Mouse (Mus musculus): Measurements from ENCODE around the gene Egfr. TPM values are rescaled to one million over a fixed set of nuclear protein-coding genes. Genes with fewer than 3 reads are reported as not detected.

Gene Egfr
- total RNA-seq, 2 experiments from 2014 or later, result 10.7 to 14.0 TPM

DNA sequence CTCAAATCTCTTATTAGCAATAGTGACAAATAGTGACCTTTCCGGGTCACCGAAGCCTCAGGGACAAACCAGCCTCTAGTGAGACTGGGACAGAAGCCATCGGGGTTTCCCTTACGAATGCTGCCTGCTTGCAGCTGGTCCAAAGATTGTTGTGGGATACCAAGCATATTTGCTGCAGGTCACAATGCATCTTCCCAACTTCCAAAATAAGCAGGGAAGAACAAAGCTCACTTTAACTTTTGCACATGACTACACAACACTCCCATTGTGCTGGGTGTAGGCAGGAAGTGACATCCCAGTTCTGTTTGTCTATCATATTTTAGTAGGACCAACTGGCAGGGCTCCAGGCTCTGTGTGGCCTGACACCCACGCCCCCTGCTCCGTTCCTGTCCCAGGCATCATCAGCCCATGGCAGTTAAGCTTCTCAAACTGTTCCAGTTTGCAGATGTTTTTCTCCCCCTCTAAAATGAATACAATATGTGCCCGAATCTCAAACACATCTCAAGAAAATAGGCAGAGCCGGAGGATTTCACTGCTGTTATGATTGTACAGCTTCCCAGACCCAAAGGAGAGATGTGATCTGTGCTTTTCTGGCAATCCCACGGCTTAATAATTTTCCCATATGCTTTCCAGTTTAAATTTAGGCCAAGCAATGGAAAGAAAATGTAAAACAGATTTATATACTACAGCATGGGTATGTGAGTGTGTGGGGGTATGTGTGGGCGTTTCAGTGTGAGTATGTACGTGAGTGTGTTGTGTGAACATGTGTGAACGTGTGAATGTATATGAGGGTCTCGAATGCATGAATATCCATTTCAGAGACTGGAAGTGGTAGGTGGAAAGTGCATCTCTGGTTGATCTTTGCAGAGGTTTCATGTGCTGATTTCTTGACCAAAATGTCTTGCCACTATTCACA is 143.7 kb downstream of the Egfr start:
- DNase-seq (ENCODE audit: low spot score), result peak; percentile 37

DNA sequence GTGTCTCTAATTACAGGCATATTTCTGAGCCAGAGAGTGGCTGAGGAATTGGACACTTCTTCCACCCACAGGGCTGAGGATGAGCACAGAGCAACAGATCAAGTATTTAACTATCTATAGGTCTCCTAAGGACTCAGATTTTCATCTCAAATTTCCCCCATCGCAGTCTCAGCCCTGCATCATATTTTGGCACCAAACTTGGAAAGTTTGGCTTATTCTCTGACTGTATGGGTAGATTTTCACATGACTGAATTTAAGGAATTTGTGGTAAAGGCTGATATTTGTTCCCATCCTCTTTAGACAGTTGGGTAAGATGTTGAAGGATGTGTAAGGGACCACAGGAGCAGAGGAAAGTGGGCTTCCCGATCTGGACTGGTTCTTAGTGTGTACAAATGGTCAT is 145.7 kb downstream of the Egfr start:
- DNase-seq (ENCODE audit: low spot score), result no peak

DNA sequence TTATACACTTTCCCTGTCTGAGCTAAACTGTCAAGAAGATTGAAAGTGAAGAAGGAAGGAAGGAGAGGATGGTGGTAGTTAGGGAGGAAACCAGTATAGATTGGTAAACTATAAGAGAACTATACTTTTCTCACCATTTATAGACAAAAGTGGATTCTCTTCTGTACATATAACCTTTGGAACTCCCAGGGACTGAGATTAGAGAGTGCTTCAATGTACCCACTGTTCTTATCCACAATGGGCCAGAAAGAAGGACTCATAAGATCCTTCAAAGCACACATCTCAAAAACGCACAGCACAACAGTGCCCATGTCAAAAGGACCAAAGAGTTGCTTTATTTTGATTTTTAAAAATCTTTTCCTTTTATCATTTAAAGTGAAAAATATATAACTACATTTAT is 148.2 kb downstream of the Egfr start:
- DNase-seq (ENCODE audit: low spot score), result no peak

DNA sequence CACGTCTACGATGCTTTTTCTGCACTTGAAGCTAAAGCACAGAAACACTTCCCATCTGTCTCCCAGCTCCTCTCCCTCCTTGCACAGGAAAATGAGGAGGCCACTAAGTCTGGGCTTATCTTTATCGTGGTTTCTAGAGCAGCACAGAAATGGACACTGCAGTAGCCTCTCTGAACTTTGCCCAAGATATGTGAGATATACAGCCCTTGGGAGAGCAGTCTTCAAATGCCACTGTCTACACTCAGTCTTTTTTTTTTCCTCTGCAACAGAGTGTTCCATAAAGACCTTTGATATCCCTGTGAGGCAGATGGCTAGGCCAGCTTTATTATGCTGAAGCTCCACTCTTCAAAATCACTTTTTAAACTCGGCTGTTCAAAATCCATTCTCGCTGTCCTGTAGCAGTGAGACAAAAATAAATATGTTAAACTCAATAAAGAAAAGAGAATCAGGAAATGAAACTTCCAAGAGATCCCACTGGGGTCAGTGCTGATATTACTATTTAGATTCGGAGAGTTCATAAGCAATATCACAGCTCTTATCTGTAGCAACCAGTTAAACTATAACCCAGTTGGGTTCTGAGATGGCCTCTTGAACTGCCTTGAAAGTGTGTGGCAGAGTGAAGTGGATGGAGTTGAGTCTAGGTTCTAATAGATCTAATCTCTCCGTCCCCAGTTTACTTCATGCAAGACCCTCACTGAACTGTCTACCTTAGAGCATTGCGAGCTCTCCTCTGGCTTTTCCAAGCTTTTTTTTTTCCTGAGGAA is 148.8 kb downstream of the Egfr start:
- no peak for DNase-seq (ENCODE audit: low spot score)

DNA sequence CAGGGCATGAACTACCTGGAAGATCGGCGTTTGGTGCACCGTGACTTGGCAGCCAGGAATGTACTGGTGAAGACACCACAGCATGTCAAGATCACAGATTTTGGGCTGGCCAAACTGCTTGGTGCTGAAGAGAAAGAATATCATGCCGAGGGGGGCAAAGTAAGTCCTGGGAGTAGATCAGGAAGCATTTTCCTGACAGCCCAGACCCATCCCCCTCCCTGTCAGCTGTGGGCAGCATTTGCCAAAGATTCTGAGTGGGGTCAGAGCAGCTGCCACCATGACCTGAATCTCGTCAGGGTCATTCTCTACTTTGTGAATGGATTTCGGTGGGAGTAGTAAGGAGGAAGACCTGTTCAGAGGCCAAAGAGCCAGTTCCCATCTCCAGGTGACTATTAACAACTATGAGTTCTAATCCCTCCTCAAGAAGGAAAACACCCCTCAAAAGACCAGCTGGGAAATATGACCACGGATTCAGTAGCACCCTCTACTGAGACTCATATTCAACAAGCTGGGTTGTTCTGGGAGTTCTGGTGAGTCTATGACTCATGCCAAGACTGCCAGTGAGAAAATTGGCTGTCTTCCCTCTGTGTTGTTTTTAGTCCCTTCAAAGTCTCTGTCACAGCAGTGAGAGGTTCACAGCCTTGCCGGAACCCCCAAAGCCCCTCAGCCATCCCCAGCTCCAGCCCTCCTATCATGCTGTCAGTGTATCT is 152.5 kb downstream of the Egfr start:
- no peak for DNase-seq (ENCODE audit: low spot score)

DNA sequence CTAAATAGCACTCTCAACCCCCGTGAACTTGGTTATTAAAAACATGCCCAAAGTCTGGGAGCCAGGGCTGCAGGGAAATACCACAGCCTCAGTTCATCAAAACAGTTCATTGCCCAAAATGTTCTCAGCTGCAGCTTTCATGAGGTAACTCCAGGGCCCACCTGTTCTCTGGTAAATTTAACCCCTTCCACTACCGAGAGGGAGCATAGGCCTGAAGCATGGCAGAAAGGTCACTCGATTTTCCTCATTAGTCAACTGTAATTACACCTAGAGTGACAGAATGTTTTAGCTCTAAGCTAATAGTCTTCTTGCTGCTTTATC is 153.0 kb downstream of the Egfr start:
- no peak for DNase-seq (ENCODE audit: low spot score)

DNA sequence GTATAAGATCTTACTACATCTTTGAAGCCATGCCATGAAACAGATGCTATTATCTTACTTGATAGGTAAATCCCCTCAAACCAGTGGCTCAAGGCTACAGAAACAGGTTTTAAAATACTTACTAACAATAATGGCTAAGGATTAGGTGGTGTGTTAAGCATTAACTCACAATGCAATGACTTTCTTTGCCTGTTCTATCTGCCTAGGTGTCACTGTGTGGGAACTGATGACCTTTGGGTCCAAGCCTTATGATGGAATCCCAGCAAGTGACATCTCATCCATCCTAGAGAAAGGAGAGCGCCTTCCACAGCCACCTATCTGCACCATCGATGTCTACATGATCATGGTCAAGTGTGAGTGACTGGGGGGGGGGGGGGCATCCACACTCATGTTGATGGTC is 154.5 kb downstream of the Egfr start:
- DNase-seq (ENCODE audit: low spot score), result no peak

DNA sequence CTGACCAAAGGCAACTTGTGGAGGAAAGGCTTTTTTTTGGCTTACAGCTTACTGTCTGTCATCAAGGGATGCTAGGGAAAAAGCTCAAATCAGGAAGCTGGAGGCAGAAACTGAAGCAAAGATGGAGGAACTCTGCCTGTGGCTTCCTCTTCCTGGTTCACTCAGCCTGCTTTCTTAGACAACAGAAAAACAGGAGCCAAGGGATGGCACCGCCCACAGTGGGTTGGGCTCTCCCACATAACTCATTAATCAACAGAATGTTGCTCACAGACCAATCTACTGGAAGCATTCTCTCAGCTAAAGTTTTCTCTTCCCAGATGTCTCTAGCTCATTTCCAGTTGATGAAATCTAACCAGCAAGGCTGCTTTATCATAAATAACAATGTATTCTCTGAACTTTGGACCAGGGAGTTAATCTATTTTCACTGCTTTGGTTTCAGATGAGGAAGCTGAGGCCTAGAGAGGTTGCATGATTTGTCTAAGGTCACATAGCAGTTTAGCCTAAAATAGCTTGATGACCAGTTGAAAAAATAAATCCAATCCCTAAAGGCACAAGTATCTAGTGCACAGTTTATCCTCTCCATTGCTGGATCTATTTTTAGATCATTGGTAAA is 155.6 kb downstream of the Egfr start:
- no peak for DNase-seq (ENCODE audit: low spot score)

DNA sequence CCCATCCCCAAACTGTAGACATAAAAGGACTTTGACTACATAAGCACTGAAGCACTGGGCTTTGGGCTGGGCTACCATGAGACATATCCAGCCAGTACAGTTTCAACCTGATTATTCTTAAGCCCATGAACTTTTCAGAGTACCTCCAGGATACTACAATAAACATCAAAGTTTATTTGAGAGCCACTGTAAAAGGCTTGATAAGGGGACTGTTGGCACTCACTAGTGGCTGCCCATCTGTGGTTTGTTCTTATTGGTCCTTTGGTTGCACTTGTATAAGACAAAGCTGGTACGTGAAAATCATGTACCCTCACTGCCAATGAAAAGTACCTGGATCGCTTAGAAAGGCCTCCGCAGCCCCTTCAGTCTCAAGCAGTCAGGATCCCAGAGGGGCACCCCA is 162.8 kb downstream of the Egfr start:
- no peak for DNase-seq (ENCODE audit: low spot score)

DNA sequence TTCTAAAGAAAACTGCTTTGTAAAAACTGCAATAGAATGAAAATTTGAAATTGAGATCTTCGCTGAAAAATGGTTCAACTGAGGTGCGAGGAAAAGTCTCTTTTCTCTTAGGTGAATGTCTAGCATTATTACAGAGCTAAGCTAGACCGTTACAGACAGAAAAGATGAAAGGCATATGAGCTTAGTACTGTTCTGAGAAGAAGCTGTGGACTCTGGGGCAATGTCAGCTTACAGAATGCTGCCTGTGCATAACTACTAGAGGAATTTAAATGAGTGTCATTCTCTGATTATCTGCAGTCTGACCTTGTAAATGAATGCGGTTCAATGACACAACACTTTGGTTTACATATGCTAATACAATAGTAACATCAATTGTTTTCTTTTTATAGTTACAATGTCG is 163.8 kb downstream of the Egfr start:
- DNase-seq (ENCODE audit: low spot score), result no peak

DNA sequence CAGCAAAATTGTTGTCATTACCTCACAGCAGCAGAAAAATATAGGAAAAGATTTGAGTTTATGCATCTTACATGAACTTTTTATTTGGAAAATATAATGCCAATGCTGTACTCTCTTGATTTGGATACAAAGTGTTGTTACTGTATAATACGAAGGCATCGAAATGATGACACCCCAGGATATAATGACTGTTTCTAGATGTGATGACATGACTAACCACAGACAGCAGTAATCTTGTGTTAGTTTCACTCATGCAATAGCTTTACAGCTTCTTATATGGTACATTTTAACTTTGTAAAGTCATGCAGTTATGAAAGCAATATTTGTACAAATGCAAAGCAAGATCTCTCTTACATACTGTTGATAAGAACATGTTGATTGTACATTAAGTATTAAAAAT is 165.5 kb downstream of the Egfr start:
- DNase-seq (ENCODE audit: low spot score), result no peak

DNA sequence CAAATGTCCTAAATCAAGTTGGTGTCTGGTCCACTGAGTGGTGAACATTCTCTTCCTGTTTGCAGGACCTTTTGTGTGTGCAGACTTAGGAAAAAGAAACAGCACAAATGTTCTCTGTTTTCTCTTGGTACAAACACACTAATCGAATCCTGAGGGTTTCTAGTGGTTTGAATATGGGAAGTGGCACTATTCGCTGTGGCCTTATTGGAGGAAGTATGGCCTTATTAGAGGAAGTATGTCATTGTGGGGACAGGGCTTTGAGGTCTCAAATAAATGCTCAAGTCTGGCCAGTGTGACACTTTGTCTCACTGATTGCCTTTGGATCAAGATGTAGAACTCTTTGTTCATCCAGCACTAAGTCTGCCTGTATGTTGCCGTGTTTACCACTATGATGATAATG is 180.2 kb downstream of the Egfr start:
- DNase-seq (ENCODE audit: low spot score), result no peak

DNA sequence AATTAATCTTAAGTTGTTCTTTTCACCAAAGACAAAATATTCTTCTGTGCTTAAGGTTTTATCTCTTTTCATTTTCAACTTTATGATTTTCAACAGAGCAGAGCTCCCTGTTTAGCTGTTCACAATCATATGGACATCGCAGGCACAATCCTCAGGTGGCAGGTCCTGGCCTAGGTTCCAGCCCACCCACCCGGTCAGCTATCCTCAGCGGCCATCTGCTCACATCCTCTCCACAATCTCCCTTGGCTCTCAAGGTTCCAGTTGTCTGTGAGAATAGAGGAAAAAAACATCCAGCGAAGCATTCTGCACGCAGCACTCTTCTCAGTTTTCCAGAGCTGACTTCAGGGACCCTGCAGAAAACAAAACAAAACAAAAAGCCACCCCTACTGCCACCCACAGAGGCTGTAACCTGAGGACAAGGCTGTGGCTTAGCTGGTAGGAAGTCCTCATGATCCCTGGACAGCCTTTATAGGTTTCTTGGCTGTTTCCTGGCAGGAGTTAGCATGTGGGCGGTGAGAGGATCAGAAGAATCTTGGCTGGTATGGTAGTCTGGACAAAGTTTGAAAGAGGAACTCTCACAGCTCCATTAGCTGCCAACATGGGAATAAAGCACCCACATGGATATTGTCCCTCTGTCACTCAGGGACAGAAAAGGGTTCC is 183.7 kb downstream of the Egfr start:
- DNase-seq (ENCODE audit: low spot score), result peak; percentile 64

DNA sequence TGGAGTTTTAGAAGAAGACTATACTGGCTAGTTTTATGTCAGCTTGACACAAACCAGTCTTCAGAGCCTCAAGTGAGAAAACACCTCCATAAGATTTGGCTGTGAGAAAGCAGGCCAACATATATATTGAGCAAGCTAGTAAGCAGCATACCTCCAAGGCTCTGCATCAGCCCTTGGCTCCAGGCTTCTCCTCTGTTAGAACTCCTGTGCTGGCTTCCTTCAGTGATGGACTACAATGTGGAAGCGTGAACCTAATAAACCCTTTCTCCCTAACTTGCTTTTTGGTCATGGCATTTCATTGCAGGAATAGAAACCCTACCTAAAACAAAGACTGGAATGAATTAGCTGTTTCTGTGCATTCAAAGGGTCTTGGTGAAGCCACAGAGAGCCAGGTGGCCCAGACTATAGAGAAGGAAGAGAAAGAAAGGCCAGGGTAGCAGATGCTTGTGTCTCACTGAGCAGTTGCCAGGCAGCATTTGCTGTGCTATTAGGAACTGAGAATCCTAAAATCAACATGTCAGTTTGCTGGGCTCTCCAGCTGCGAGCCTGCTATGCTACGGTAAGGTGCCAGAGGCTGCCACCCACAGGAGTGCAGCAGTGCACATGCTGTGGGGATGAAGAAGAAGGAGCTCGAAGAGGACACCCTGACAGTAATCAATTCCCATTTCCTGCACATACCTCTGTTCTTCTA is 189.2 kb downstream of the Egfr start:
- no peak for DNase-seq (ENCODE audit: low spot score)

DNA sequence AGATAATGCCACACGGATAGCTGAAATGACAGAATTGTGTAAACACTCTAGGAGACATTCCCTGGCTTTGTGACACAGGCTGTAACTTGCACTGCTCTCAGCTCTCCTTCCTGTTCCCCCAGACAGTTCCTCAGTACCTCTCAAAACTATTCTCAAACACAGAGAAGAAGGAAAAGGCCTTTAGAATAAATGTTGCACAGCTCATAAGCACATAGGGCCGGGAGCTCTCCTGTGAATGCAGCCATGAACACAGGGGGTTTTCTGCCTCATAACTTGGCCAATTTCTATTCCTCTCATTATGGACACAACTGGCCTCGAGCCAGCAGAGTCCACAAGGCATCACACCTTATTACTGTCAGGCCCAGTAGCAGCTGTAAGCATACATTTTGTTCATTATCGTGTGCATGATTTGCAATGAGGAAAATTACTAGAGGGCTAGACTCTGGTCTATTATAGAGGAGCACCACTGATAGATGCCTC is 190.0 kb downstream of the Egfr start:
- DNase-seq (ENCODE audit: low spot score), result no peak

DNA sequence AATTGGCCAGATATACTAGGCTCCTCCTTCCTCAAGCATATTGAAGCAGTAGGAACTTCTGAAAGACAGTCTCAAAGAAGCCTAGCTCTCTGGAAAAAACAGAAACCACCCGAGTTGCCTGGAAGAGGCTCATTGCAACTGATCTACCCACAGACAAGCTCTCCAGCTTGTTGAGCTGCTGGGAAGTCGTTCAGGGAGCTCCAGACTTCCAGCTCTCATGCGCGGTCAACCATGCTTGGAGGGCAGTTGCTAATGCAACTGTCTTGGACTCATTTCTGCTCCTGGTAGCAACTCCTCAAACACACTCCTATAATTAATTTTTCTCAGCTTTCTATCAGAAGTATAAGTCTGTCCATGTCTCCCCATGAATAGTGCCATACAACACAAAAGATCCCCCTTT is 191.0 kb downstream of the Egfr start:
- no peak for DNase-seq (ENCODE audit: low spot score)

DNA sequence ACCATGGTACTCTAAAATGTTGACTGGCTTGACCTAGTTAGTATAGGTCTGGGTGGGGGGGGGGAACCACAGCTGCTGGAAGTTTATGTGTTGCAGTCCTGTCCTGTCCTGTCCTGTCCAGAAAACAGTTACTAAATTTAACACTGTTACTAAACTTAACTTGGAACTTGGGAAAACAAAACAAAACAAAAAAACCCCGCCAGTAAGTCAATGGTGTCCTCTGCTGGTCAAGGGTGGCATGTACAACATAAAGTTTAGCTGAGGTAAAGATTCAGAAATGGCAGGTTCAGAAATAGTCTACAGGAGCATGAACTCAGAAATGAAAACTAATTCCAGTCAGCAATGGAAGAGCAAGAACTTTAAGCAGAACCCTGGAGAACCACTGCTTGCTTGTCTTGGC is 196.8 kb downstream of the Egfr start:
- peak; percentile 83 for DNase-seq (ENCODE audit: low spot score)

DNA sequence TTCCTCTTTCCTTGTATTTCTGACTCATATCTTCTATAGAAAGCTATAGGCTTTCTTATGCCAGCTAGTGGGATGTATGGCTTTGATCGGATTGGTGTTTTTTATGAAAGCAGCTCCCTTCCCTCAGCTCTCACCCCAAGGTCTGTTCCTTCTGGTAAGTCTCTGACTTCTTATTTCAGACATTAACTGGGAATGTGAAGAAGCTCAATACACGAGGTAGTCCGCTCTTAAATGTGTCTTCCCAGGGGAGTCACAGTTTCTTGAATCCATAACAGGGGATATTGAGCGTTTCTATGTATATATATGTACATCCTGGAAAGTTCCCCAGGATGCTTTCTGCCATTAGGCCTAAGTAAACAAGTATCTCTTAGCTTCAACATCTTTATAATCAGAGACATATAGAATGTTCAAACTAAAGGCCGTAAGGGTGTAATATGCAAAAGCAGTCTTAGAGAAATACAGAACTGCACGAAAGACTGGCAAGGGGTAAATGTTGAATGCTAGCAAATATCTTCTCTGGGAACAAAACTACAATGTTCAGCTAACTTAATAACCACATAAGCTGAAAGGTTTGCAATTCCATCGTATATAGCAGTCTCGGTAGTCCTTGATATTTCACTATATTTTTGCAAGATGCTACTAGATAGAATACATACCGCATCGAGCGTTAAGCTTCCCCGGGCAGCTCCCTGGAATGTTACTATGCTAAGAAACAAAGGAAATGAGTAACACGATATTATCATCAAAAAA is 198.4 kb downstream of the Egfr start:
- no peak for DNase-seq (ENCODE audit: low spot score)

DNA sequence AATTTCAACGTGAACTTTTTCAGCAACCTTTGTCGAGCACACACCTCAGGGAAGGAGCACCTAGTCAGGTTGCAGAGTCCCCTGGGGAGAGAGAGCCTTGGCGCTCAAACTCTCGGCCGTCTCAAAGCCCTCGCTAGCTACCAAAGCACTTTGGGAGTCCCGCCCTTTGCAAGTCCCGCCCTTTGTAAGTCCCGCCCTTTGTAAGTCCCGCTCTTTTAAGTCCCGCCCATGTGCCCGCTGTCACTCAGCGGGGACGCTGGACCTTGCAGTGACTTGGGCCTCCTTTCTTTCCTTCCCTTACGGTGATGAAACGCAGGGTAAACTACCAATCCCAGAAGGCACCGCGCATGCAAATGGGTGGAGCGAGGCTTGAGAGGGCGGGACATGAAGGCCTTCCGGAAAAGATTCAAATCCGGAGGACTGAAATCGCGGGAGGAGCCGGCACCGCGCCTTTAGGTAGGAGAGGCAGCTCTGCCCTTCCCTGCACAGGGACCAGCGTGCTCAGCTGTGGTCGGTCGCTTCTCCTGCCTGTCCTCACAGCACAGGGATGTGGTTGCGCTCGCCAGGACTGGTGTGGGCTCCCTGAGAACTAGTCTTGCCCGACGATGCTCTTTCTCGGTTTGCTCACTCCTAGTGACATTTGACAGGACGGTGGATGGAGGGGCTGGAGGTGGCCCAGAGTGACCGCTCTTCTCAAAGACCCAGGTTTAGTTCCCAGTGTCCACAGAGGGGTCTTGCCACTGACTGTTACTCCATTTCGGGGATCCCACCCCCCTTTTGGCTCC is 199.2 kb downstream of the Egfr start, which contains the start of gene Fbxo48:
Gene Fbxo48, plus strand, starts transcription at position 400 of the 785 bp plus-strand sequence.
- DNase-seq (ENCODE audit: low spot score), result peak; percentile 98
